Mouse (Mus musculus) layer of hippocampus, postnatal 36 days (tissue): ENCODE data around the gene Klhdc10. TPM values are rescaled to one million over a fixed set of nuclear protein-coding genes. Genes with fewer than 3 reads are reported as not detected.

Experiments
- DNase-seq, 2 experiments: peaks; one replicate each; pipeline ENCODE4 v3.0.0; 2022
- total RNA-seq, 2 experiments: library from RNA; stranded (reverse); gene quantifications; 2 replicates each; pipeline ENCODE4 v1.2.3; 2021

Gene Klhdc10
- total RNA-seq, 2 experiments from 2014 or later, result 95.9 to 97.0 TPM

GRCm38 (mm10) chr6:30468684-30469083 is 67.0 kb downstream of the Klhdc10 start:
- DNase-seq, result no peak

- DNase-seq, result peak; percentile 27 to 51
Observed at GRCm38 (mm10) chr6:30469370-30469769, 67.7 kb downstream of the Klhdc10 start.

- no peak for DNase-seq
Observed at GRCm38 (mm10) chr6:30471706-30472105, 70.0 kb downstream of the Klhdc10 start.

- DNase-seq, result peak in 1 of 2 experiments; percentile 19
Observed at GRCm38 (mm10) chr6:30476025-30476765, 74.5 kb downstream of the Klhdc10 start.

GRCm38 (mm10) chr6:30477210-30477714 is 75.6 kb downstream of the Klhdc10 start:
- DNase-seq, result no peak

GRCm38 (mm10) chr6:30477784-30478183 is 76.1 kb downstream of the Klhdc10 start:
- DNase-seq, result no peak

- DNase-seq, result no peak
Observed at GRCm38 (mm10) chr6:30479418-30479817, 77.8 kb downstream of the Klhdc10 start.

- no peak for DNase-seq
Observed at GRCm38 (mm10) chr6:30482908-30483307, 81.2 kb downstream of the Klhdc10 start.

GRCm38 (mm10) chr6:30486504-30486903 is 84.8 kb downstream of the Klhdc10 start:
- DNase-seq, result no peak

GRCm38 (mm10) chr6:30499049-30499448 is 97.4 kb downstream of the Klhdc10 start:
- no peak for DNase-seq

Other genes starting within 250 kb of the Klhdc10 start
- 10 to 100 TPM; 88.1 to 93.9 TPM for gene Ube2h, start 97.3 kb upstream of the Klhdc10 start, total RNA-seq
- 10 to 100 TPM; 24.5 to 27.9 TPM for gene Zc3hc1, start 10.8 kb upstream of the Klhdc10 start, total RNA-seq
- 10 to 100 TPM; 19.2 to 25.2 TPM for gene Tmem209, start 107.9 kb downstream of the Klhdc10 start, total RNA-seq
- gene Ssmem1, start 108.0 kb downstream of the Klhdc10 start, total RNA-seq, result 1 to 10 TPM in 1 of 2 experiments, under 1 TPM in 1; 0.70 to 1.2 TPM
- 1 to 10 TPM in 1 of 2 experiments, under 1 TPM in 1; 0.92 to 2.0 TPM for gene Cpa2, start 139.7 kb downstream of the Klhdc10 start, total RNA-seq
- not detected for gene Cpa4, start 166.5 kb downstream of the Klhdc10 start, total RNA-seq
- gene Cpa5, start 209.1 kb downstream of the Klhdc10 start, total RNA-seq, result not detected
- gene Cpa1, start 237.3 kb downstream of the Klhdc10 start, total RNA-seq, result not detected